Mouse (Mus musculus) kidney, embryonic 15.5 days (tissue): Measurements from ENCODE around the gene Krtap5-2. TPM values are rescaled to one million over a fixed set of nuclear protein-coding genes. Genes with fewer than 3 reads are reported as not detected.
"Not testable (repeated sequence)": the region's sequence is repeated elsewhere in the genome, so short reads cannot be mapped to it uniquely, and the experiment has no call there.

ENCODE experiments used
- ATAC-seq: fragments of 200-750 bp; cut with Nextera tagmentation; replicated peaks from 2 replicates; pipeline ENCODE4 v1.8.0; 2017; ENCODE audit warnings: moderate TSS enrichment; ENCODE audit not compliant: low FRiP score
- H3K27ac ChIP-seq: fragments of 300-500 bp; sonication (generic); 2 replicates; pipeline ENCODE4 v1.5.1; 2015; ENCODE audit warnings: mild to moderate bottlenecking, inconsistent platforms
- H3K27me3 ChIP-seq: fragments of 300-500 bp; sonication (generic); 2 replicates; pipeline ENCODE4 v1.6.1; 2015; ENCODE audit warnings: inconsistent platforms
- H3K36me3 ChIP-seq: fragments of 300-500 bp; sonication (generic); 2 replicates; pipeline ENCODE4 v1.6.1; 2015; ENCODE audit warnings: inconsistent platforms
- H3K4me1 ChIP-seq: fragments of 300-500 bp; sonication (generic); 2 replicates; pipeline ENCODE4 v1.6.1; 2015; ENCODE audit warnings: inconsistent platforms
- H3K4me2 ChIP-seq: fragments of 300-500 bp; sonication (generic); 2 replicates; pipeline ENCODE4 v1.6.1; 2015; ENCODE audit warnings: moderate library complexity, mild to moderate bottlenecking, inconsistent platforms
- H3K4me3 ChIP-seq: fragments of 300-500 bp; sonication (generic); replicated peaks from 2 replicates; pipeline ENCODE4 v1.5.1; 2015; ENCODE audit warnings: mild to moderate bottlenecking, inconsistent platforms
- H3K9ac ChIP-seq: fragments of 300-500 bp; sonication (generic); 2 replicates; pipeline ENCODE4 v1.6.1; 2015; ENCODE audit warnings: mild to moderate bottlenecking, inconsistent platforms
- H3K9me3 ChIP-seq: fragments of 300-500 bp; sonication (generic); replicated peaks from 2 replicates; pipeline ENCODE4 v1.6.1; 2016; ENCODE audit warnings: inconsistent platforms
- WGBS: fragments of 180-500 bp; shearing (Covaris S2); methylation state at CpG from one replicate; pipeline ENCODE4 v1.1.7; 2015; ENCODE audit warnings: mixed read lengths; 5-methylcytosine and 5-hydroxymethylcytosine counted together
- polyA plus RNA-seq: library from polyadenylated mRNA; unstranded; fragments of >200 nt; fragmentation: Nextera tagmentation; extraction: Ambion mirVana; gene quantifications from 2 replicates; pipeline ENCODE4 v1.2.1, GENCODE M21; 2015

Gene Krtap5-2
- not detected in 2 replicates for polyA plus RNA-seq

DNA sequence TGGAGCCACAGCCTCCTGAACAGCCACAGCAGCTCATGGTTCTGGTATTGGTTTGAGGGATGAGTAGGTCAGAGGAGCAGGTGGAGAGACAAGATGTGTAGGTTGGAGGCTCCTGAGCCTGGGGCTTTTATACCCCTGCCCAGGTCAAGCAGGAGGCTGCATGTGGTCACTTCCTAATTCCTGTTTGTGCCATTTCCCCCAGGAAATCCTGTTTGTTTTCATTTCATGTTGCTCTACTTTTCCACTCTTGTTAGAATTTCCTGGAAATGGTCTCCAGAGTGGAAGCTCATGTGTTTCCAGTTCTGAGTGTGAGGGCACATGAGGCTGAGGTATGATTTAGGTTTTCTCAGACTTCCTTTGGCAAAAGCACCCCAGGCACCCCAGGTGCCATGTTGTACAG lies at the start of gene Krtap5-2:
Gene Krtap5-2 (minus strand): TSS at position 101 of the 400 bp plus-strand sequence.
- not testable (repeated sequence) for H3K9me3 ChIP-seq, H3K27me3 ChIP-seq, H3K9ac ChIP-seq, ATAC-seq, H3K4me3 ChIP-seq, H3K4me2 ChIP-seq, H3K4me1 ChIP-seq, H3K27ac ChIP-seq, H3K36me3 ChIP-seq

GRCm38 (mm10) chr7:142224518-142224917 lies 48.7 kb upstream of the Krtap5-2 start:
- Histone ChIP-seq H3K4me2 (no peak overlapping the region), H3K27ac (no peak overlapping the region), H3K4me3 (no peak overlapping the region), H3K36me3 (no peaks in the 10 kb centered on the region), H3K27me3 (no peaks in the 10 kb centered on the region), H3K4me1 (no peaks in the 10 kb centered on the region), H3K9me3 (no peaks in the 10 kb centered on the region), H3K9ac (no peak overlapping the region)
- 30% methylated on average over 2 of the region's 2 CpGs for WGBS
- ATAC-seq, result no peak

DNA sequence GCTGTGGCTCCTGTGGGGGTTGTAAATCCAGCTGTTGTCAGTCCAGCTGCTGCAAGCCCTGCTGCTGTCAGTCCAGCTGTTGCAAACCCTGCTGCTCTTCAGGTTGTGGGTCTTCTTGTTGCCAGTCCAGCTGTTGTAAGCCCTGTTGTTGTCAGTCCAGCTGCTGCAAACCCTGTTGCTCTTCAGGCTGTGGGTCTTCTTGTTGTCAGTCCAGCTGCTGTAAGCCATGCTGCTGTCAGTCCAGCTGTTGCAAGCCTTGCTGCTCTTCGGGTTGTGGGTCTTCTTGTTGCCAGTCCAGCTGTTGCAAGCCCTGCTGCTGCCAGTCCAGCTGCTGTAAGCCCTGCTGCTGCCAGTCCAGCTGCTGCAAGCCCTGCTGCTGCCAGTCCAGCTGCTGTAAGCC lies 36.3 kb upstream of the Krtap5-2 start:
- not testable (repeated sequence) for H3K36me3 ChIP-seq, H3K27ac ChIP-seq, H3K4me2 ChIP-seq, H3K9ac ChIP-seq, ATAC-seq, H3K9me3 ChIP-seq, H3K27me3 ChIP-seq, H3K4me3 ChIP-seq, H3K4me1 ChIP-seq
- WGBS, result 74% methylated on average over 1 of the region's 1 CpGs

GRCm38 (mm10) chr7:142211559-142211958 lies 35.8 kb upstream of the Krtap5-2 start, which contains the start of gene Gm7579:
Gene Gm7579, plus strand, starts transcription at chr7:142211859.
- Histone ChIP-seq H3K27me3 (no peaks in the 10 kb centered on the region), H3K36me3 (no peaks in the 10 kb centered on the region), H3K4me3 (no peak within 1 kb of the TSS), H3K4me2 (no peak within 1 kb of the TSS), H3K9me3 (no peaks in the 10 kb centered on the region), H3K27ac (no peak within 1 kb of the TSS), H3K4me1 (no peaks in the 10 kb centered on the region), H3K9ac (no peak within 1 kb of the TSS)
- ATAC-seq, result no peak
- 45% methylated on average over 1 of the region's 1 CpGs for WGBS

DNA sequence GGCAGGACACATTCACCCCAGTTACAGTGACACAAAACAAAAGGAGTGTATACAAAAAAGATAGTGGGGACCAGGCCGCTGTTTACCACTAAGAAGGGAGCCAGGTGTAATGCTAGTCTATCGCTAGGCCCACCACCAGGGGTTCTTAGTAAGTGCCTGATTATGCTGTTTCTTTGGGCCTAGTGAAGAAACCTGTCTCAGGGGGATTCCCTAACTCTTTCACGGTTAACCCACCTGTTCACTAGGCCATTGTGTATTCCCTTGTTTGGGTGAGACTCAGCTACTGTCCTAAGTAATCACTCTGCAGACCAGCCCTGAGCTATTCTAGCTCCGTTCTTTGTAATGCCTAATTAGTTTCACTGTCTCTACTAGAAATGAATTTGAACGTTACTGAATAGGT lies 31.1 kb upstream of the Krtap5-2 start:
- not testable (repeated sequence) for H3K27ac ChIP-seq, H3K4me1 ChIP-seq, H3K9me3 ChIP-seq, H3K4me2 ChIP-seq, ATAC-seq, H3K4me3 ChIP-seq, H3K27me3 ChIP-seq, H3K9ac ChIP-seq, H3K36me3 ChIP-seq
- 86% methylated on average over 5 of the region's 5 CpGs for WGBS

- Histone ChIP-seq H3K36me3 (no peaks in the 10 kb centered on the region), H3K9me3 (no peaks in the 10 kb centered on the region), H3K27me3 (no peaks in the 10 kb centered on the region), H3K4me1 (no peaks in the 10 kb centered on the region), H3K4me3 (no peak overlapping the region), H3K4me2 (no peak overlapping the region), H3K27ac (no peak overlapping the region), H3K9ac (no peak overlapping the region)
- ATAC-seq, result no peak
Observed at GRCm38 (mm10) chr7:142205488-142205887, 29.7 kb upstream of the Krtap5-2 start.

- WGBS, result 10% methylated on average over 1 of the region's 1 CpGs
- ATAC-seq, result no peak
Observed at GRCm38 (mm10) chr7:142201064-142201463, 25.3 kb upstream of the Krtap5-2 start, which contains the start of gene Krtap5-3. Gene Krtap5-3, plus strand, starts transcription at chr7:142201364.

DNA sequence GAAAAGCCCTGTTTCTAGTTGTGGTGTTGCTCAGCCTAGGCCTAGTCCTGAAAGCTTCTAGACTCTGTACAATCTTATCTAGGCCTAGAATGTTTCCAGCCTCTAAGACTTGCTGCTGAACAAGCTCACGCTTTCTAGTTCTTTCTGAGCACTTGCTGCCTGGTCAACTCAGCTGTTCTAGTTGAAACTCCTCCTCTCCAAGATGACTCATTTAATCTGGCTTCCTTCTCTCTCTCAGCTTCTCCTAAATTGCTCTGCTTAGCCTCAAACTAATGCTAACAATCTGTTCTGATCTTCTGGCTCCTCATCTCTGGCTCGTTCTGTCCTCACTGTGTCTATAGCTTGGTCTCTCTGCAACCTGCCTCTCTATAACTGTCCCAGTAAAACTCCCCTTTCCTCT lies 22.9 kb upstream of the Krtap5-2 start:
- 80% methylated on average over 2 of the region's 2 CpGs for WGBS
- Histone ChIP-seq H3K4me1 (no peaks in the 10 kb centered on the region), H3K27ac (no peak overlapping the region), H3K27me3 (no peaks in the 10 kb centered on the region), H3K36me3 (no peaks in the 10 kb centered on the region), H3K4me2 (no peak overlapping the region), H3K9ac (no peak overlapping the region), H3K9me3 (no peaks in the 10 kb centered on the region), H3K4me3 (no peak overlapping the region)
- ATAC-seq, result no peak

More at GRCm38 (mm10) chr7:142201064-142201463, 25.3 kb upstream of the Krtap5-2 start, which contains the start of gene Krtap5-3:
- H3K27me3 ChIP-seq, result no peaks in the 10 kb centered on the region
- no peaks in the 10 kb centered on the region for H3K9me3 ChIP-seq
- H3K4me1 ChIP-seq, result no peaks in the 10 kb centered on the region
- no peaks in the 10 kb centered on the region for H3K36me3 ChIP-seq
- H3K27ac ChIP-seq, result no peak within 1 kb of the TSS
- no peak within 1 kb of the TSS for H3K4me3 ChIP-seq
- H3K4me2 ChIP-seq, result no peak within 1 kb of the TSS
- no peak within 1 kb of the TSS for H3K9ac ChIP-seq

DNA sequence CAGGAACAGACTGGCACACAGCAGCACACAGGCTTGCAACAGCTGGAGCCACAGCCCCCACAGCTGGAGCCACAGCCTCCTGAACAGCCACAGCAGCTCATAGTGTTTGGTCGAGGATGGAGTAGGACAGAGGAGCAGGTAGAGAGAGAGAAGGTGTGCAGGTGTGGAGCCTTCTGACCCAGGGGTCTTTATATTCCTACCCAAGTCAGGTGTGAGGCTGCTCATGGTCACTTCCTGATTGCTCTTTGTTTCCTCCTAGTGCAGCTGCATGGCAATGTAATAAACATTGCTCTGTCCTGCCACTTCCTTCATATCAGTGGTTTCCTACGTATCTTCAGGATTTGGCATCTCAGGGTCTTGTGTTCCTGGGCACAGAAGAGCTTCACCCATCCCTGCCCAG lies 14.5 kb upstream of the Krtap5-2 start, which contains the start of gene Gm10153:
Gene Gm10153 (minus strand): TSS at position 101 of the 400 bp plus-strand sequence.
- Histone ChIP-seq H3K9me3 (no peaks in the 10 kb centered on the region), H3K27me3 (0 out of 2 replicates have a peak, but pooled peaks cover 3% of the 10 kb centered on the region), H3K27ac (no peak within 1 kb of the TSS), H3K4me2 (no peak within 1 kb of the TSS), H3K4me3 (no peak within 1 kb of the TSS), H3K4me1 (no peaks in the 10 kb centered on the region), H3K36me3 (no peaks in the 10 kb centered on the region), H3K9ac (no peak within 1 kb of the TSS)
- ATAC-seq, result no peak
- WGBS, result 44% methylated on average over 2 of the region's 2 CpGs

GRCm38 (mm10) chr7:142188156-142188555 lies 12.4 kb upstream of the Krtap5-2 start:
- Histone ChIP-seq H3K4me3 (no peak overlapping the region), H3K4me2 (no peak overlapping the region), H3K27me3 (0 out of 2 replicates have a peak, but pooled peaks cover 3% of the 10 kb centered on the region), H3K27ac (no peak overlapping the region), H3K36me3 (no peaks in the 10 kb centered on the region), H3K4me1 (no peaks in the 10 kb centered on the region), H3K9ac (no peak overlapping the region), H3K9me3 (no peaks in the 10 kb centered on the region)
- ATAC-seq, result no peak
- WGBS, result 67% methylated on average over 2 of the region's 2 CpGs

- Histone ChIP-seq H3K9ac (no peak overlapping the region), H3K4me3 (no peak overlapping the region), H3K27ac (no peak overlapping the region), H3K27me3 (no peaks in the 10 kb centered on the region), H3K36me3 (no peaks in the 10 kb centered on the region), H3K4me2 (no peak overlapping the region), H3K4me1 (no peaks in the 10 kb centered on the region), H3K9me3 (no peaks in the 10 kb centered on the region)
- ATAC-seq, result no peak
- WGBS, result 61% methylated on average over 1 of the region's 1 CpGs
Observed at GRCm38 (mm10) chr7:142181021-142181420, 5.2 kb upstream of the Krtap5-2 start.

- no peak for ATAC-seq
- H3K36me3 ChIP-seq, result no peaks in the 10 kb centered on the region
- no peaks in the 10 kb centered on the region for H3K27me3 ChIP-seq
- no peak overlapping the region for H3K4me2 ChIP-seq
- WGBS, result 83% methylated on average over 1 of the region's 1 CpGs
- H3K9ac ChIP-seq, result no peak overlapping the region
- no peaks in the 10 kb centered on the region for H3K4me1 ChIP-seq
- H3K9me3 ChIP-seq, result no peaks in the 10 kb centered on the region
- H3K27ac ChIP-seq, result no peak overlapping the region
- no peak overlapping the region for H3K4me3 ChIP-seq
Observed at GRCm38 (mm10) chr7:142178685-142179084, 2.9 kb upstream of the Krtap5-2 start.

- H3K4me3 ChIP-seq, result no peak overlapping the region
- no peak for ATAC-seq
- no peak overlapping the region for H3K4me2 ChIP-seq
- WGBS, result 52% methylated on average over 3 of the region's 3 CpGs
- no peaks in the 10 kb centered on the region for H3K9me3 ChIP-seq
- no peaks in the 10 kb centered on the region for H3K36me3 ChIP-seq
- no peak overlapping the region for H3K27ac ChIP-seq
- no peaks in the 10 kb centered on the region for H3K27me3 ChIP-seq
- H3K9ac ChIP-seq, result no peak overlapping the region
- H3K4me1 ChIP-seq, result no peaks in the 10 kb centered on the region
Observed at GRCm38 (mm10) chr7:142169836-142170235, 6.0 kb downstream of the Krtap5-2 start.
